Mouse (Mus musculus) adrenal gland, postnatal 10 days (tissue): ENCODE measurements at regions not wholly inside any gene's neighbourhood (a gene's known extent, or its start where the extent isn't known, plus 50 kb on each side); places are given as distances from the start of the nearest gene placed in this dataset.
"Not testable (repeated sequence)": the region's sequence is repeated elsewhere in the genome, so short reads cannot be mapped to it uniquely, and the experiment has no call there.

Source experiments
- DNase-seq: peaks from one replicate; pipeline ENCODE4 v3.0.0; 2021; ENCODE audit warnings: mixed read lengths

GRCm38 (mm10) chr1:164543045-164543803, 85.1 kb upstream of the Atp1b1 start:
- DNase-seq: peak; percentile 9

- DNase-seq: no peak
Observed at GRCm38 (mm10) chr1:164541711-164542110, 83.6 kb upstream of the Atp1b1 start.

- no peak for DNase-seq
Observed at GRCm38 (mm10) chr1:164538304-164539043, 80.3 kb upstream of the Atp1b1 start.

- DNase-seq: no peak
Observed at GRCm38 (mm10) chr1:164537324-164537948, 79.3 kb upstream of the Atp1b1 start.

GRCm38 (mm10) chr1:164532196-164532595, 74.0 kb upstream of the Atp1b1 start:
- DNase-seq: no peak

GRCm38 (mm10) chr1:164531741-164532140, 73.6 kb upstream of the Atp1b1 start:
- DNase-seq: no peak

GRCm38 (mm10) chr1:164526748-164527147, 68.6 kb upstream of the Atp1b1 start:
- no peak for DNase-seq

- DNase-seq: no peak
Observed at GRCm38 (mm10) chr1:164522377-164523150, 64.4 kb upstream of the Atp1b1 start.

GRCm38 (mm10) chr1:164521371-164522130, 63.4 kb upstream of the Atp1b1 start:
- DNase-seq: no peak

- no peak for DNase-seq
Observed at GRCm38 (mm10) chr1:164518866-164519265, 60.7 kb upstream of the Atp1b1 start.

GRCm38 (mm10) chr1:164518308-164518707, 60.2 kb upstream of the Atp1b1 start:
- DNase-seq: no peak

- not testable (repeated sequence) for DNase-seq
Observed at GRCm38 (mm10) chr1:164517362-164517761, 59.2 kb upstream of the Atp1b1 start.

- DNase-seq: no peak
Observed at GRCm38 (mm10) chr1:164511628-164512385, 53.7 kb upstream of the Atp1b1 start.

GRCm38 (mm10) chr1:164509226-164509625, 51.1 kb upstream of the Atp1b1 start:
- DNase-seq: no peak

GRCm38 (mm10) chr1:164508556-164508955, 50.4 kb upstream of the Atp1b1 start:
- no peak for DNase-seq

GRCm38 (mm10) chr1:164508106-164508505, 50.0 kb upstream of the Atp1b1 start:
- no peak for DNase-seq
